Mouse (Mus musculus) adrenal gland, postnatal 10 days (tissue): ENCODE measurements around the gene Selenop. TPM values are rescaled to one million over a fixed set of nuclear protein-coding genes. Genes with fewer than 3 reads are reported as not detected.
A peak's percentile ranks its signal among the peaks of the same experiment; 100 is the strongest.

Experiments
- DNase-seq: peaks from one replicate; pipeline ENCODE4 v3.0.0; 2021; ENCODE audit warnings: mixed read lengths
- total RNA-seq, 2 experiments: library from RNA; stranded (reverse); gene quantifications; 2 replicates each; pipeline ENCODE4 v1.2.3; 2021

Gene Selenop
- total RNA-seq, 2 experiments from 2014 or later: 700 to 1,333 TPM

- peak; percentile 88 for DNase-seq
These were observed 2.3 kb downstream of the Selenop start for GRCm38 (mm10) chr15:3270646-3271077.

- peak; percentile 46 for DNase-seq
These were observed 2.9 kb downstream of the Selenop start for GRCm38 (mm10) chr15:3271216-3271615.

- no peak for DNase-seq
These were observed 4.8 kb downstream of the Selenop start for GRCm38 (mm10) chr15:3273191-3273590.

- no peak for DNase-seq
These were observed 9.0 kb downstream of the Selenop start for GRCm38 (mm10) chr15:3277391-3277790.

- DNase-seq: no peak
These were observed 10.9 kb downstream of the Selenop start for GRCm38 (mm10) chr15:3279242-3279641.

- no peak for DNase-seq
These were observed 12.9 kb downstream of the Selenop start for GRCm38 (mm10) chr15:3281216-3281615.

GRCm38 (mm10) chr15:3281737-3282136 is 13.4 kb downstream of the Selenop start:
- no peak for DNase-seq

GRCm38 (mm10) chr15:3286032-3286431 is 17.7 kb downstream of the Selenop start:
- no peak for DNase-seq

GRCm38 (mm10) chr15:3290435-3290834 is 22.1 kb downstream of the Selenop start:
- DNase-seq: no peak

GRCm38 (mm10) chr15:3293477-3293876 is 25.1 kb downstream of the Selenop start:
- DNase-seq: no peak

GRCm38 (mm10) chr15:3295986-3296385 is 27.6 kb downstream of the Selenop start:
- DNase-seq: no peak

GRCm38 (mm10) chr15:3297615-3298014 is 29.3 kb downstream of the Selenop start:
- no peak for DNase-seq

- no peak for DNase-seq
These were observed 32.2 kb downstream of the Selenop start for GRCm38 (mm10) chr15:3300361-3301100.

GRCm38 (mm10) chr15:3303426-3303825 is 35.1 kb downstream of the Selenop start, which contains the start of gene Ccdc152:
Ccdc152 (minus strand) TSS chr15:3303526.
- DNase-seq: no peak

GRCm38 (mm10) chr15:3309856-3310255 is 41.5 kb downstream of the Selenop start:
- no peak for DNase-seq

GRCm38 (mm10) chr15:3312937-3313336 is 44.6 kb downstream of the Selenop start:
- no peak for DNase-seq

GRCm38 (mm10) chr15:3316617-3317016 is 48.3 kb downstream of the Selenop start:
- no peak for DNase-seq

- DNase-seq: no peak
These were observed 51.6 kb downstream of the Selenop start for GRCm38 (mm10) chr15:3319929-3320328.

GRCm38 (mm10) chr15:3323041-3323440 is 54.7 kb downstream of the Selenop start:
- DNase-seq: no peak

Other genes starting within 250 kb of the Selenop start
- not detected for gene Ccdc152, start 35.0 kb downstream of the Selenop start, total RNA-seq